Mouse (Mus musculus): ENCODE results near the gene Tbc1d10b. TPM values are rescaled to one million over a fixed set of nuclear protein-coding genes. Genes with fewer than 3 reads are reported as not detected.

Gene Tbc1d10b
- total RNA-seq, 2 experiments from 2014 or later, result 25.5 to 41.0 TPM

GRCm38 (mm10) chr7:127228615-127229303, 20.5 kb upstream of the Tbc1d10b start:
- peak; percentile 69 for ATAC-seq (replicated peaks; ENCODE audit: low FRiP score, low TSS enrichment, poor library complexity, severe bottlenecking)

DNA sequence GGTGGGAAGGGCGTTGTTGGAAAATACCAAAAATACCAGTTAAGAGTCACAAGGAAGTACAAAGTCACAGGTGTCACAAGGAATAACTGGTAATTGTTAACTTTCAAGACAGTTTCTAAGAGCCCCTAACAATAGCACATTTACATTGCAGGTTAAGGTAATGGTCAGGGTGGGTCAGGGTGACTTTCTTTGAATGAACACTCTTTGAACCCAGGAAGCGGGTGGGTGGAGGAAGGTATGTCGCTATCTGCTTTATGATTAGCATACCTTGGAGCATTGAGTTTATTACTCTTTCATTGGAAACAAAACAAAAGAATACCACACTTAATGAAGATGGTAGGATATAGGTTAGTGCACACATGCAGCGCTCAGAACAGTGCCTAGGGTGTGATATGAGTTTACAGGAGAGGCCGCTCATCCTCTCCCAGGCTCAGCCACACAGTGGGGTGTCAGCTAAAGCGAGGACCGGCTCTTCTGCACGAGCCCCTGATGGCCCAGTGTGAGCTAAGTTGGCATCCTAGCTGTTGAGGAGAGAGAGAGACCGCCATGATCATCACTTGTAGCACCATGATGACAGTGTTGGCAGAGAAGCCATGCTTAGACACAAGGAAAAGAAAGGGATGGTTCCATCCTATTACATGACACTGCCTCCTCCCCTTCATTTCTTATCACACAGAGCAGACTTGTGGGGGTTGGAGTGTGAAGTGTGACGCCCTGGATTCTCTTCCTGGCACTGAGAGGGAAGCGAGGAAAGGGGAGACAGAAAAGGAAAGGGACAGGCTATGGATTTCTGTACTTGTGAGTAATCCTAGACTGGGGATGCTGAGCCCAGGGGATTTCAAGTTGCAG, 17.1 kb upstream of the Tbc1d10b start:
- peak; percentile 81 for ATAC-seq (replicated peaks; ENCODE audit: low FRiP score, low TSS enrichment, poor library complexity, severe bottlenecking)

DNA sequence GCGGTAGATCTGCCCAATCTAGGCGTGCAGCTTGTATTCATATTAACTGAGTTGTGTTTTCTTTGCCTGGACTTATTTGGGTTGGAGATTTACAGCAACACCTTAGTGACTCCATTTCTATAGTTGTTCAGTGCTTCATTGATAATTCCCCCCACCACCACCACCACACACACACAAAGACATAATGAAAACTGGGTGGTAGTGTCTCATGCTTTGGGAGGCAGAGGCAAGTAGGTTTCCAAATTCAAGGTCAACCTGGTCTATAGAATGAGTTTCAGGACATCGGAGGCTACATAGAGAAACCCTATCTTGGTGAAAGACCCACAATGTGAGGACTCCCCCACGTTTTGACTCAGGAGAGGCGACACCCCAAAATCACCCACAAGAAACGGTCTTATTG, 16.3 kb upstream of the Tbc1d10b start:
- ATAC-seq (replicated peaks; ENCODE audit: low FRiP score, low TSS enrichment, poor library complexity, severe bottlenecking), result no peak

- ATAC-seq (replicated peaks; ENCODE audit: low FRiP score, low TSS enrichment, poor library complexity, severe bottlenecking), result no peak
These were observed 15.5 kb upstream of the Tbc1d10b start for GRCm38 (mm10) chr7:127223515-127224478.

GRCm38 (mm10) chr7:127223106-127223505, 14.8 kb upstream of the Tbc1d10b start:
- ATAC-seq (replicated peaks; ENCODE audit: low FRiP score, low TSS enrichment, poor library complexity, severe bottlenecking), result no peak

DNA sequence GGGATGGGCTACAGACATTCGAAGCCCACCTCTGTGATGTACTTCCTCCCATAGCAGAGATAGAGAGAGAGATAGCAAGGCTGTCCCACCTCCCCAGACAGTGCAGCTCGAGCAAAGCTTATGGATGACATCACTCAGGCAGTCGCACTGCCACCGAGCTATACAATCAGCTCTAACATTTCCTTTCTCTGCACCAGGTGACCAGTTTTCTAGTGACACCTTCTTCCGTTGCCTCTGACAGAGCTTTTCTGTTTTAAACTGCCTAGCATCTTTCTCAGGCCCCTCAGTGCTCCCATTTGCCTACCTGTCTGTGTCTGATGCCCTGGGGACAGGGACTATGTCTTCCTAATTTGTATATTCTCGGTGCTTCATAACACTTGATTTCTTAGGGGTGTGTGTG, 12.2 kb upstream of the Tbc1d10b start:
- no peak for ATAC-seq (replicated peaks; ENCODE audit: low FRiP score, low TSS enrichment, poor library complexity, severe bottlenecking)

GRCm38 (mm10) chr7:127218670-127219069, 10.4 kb upstream of the Tbc1d10b start:
- ATAC-seq (replicated peaks; ENCODE audit: low FRiP score, low TSS enrichment, poor library complexity, severe bottlenecking), result peak; percentile 48

- ATAC-seq (replicated peaks; ENCODE audit: low FRiP score, low TSS enrichment, poor library complexity, severe bottlenecking), result no peak
These were observed 9.8 kb upstream of the Tbc1d10b start for GRCm38 (mm10) chr7:127217901-127218642.

- ATAC-seq (replicated peaks; ENCODE audit: low FRiP score, low TSS enrichment, poor library complexity, severe bottlenecking), result no peak
These were observed 9.2 kb upstream of the Tbc1d10b start for GRCm38 (mm10) chr7:127217475-127217874.

- ATAC-seq (replicated peaks; ENCODE audit: low FRiP score, low TSS enrichment, poor library complexity, severe bottlenecking), result no peak
These were observed 8.0 kb upstream of the Tbc1d10b start for GRCm38 (mm10) chr7:127216307-127216706.

- peak; percentile 53; the same call in 1 of the 2 replicates for ATAC-seq (replicated peaks; ENCODE audit: low FRiP score, low TSS enrichment, poor library complexity, severe bottlenecking)
These were observed 7.0 kb upstream of the Tbc1d10b start for GRCm38 (mm10) chr7:127214981-127215871.

DNA sequence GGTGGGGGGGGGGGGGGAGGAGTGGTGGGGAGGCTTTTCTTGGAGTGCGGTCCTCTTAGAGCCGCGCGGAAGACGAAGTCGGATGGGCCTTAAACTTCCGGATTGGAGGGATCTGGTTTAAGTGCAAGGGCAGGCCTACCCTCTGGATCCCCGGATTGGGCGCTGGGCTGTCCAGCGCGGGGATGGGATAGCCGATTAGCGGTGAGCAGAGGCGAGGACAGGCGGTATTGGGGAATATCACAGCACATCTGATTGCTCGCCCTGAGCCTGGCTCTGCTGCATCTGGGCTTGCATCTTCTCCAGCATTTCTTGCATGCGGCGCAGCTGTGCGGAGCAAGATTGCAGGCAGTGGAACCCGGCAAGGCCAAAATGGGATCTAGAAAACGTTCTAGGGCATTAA, 6.3 kb upstream of the Tbc1d10b start:
- no peak for ATAC-seq (replicated peaks; ENCODE audit: low FRiP score, low TSS enrichment, poor library complexity, severe bottlenecking)

GRCm38 (mm10) chr7:127213930-127214329, 5.7 kb upstream of the Tbc1d10b start:
- ATAC-seq (replicated peaks; ENCODE audit: low FRiP score, low TSS enrichment, poor library complexity, severe bottlenecking), result no peak

DNA sequence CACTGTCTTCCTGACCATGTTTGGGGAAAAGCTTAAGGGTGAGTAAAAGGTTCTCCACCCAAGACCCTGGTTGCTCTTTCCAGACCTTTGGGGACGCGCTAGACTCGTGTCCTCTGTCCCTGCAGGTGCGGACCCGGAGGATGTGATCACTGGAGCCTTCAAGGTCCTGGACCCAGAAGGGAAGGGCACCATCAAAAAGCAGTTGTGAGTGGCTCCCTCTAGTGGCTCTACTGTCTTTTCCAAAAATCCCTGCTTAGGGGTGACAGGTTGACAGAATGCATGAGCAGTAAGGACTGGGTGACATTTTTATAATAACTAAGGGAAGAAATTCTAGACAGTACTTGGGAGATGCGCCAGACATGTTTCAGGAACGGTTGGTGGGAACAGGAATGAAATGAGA, 5.2 kb upstream of the Tbc1d10b start:
- no peak for ATAC-seq (replicated peaks; ENCODE audit: low FRiP score, low TSS enrichment, poor library complexity, severe bottlenecking)

DNA sequence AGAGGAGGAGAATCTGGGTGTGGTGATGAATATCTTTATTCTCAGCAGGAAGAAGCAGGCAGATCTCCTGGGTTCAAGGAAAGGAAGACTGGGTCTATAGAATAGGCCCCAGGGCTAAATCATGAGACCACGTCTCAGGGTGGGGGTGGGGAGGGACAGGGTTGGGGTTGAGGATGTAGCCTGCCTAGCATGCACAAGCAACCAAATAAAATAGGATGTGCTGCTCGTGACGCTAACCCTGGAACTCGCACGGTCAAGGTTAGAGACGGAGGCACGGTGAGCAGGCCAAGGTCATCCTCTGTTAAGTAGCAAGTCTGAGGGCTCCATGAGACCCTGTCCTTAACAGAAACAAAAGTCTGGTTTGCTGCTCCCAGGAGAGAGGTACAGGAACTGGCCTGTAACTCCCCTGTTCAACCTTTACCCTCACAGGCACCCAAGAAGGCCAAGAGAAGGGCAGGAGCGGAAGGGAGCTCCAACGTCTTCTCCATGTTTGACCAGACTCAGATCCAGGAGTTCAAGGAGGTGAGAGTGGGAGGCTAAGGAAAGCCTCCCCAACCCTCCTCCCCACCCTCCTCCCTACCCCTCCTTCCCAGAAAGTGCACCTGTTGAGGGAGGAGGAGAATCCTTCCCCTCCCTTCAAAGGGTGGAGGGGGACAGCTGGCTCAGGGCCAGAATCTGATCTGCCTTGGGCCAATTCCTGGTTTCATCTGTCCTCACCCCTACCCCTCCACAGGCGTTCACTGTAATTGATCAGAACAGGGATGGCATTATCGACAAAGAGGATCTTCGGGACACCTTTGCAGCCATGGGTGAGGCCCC, 4.4 kb upstream of the Tbc1d10b start:
- ATAC-seq (replicated peaks; ENCODE audit: low FRiP score, low TSS enrichment, poor library complexity, severe bottlenecking), result no peak

- no peak for ATAC-seq (replicated peaks; ENCODE audit: low FRiP score, low TSS enrichment, poor library complexity, severe bottlenecking)
These were observed 2.9 kb upstream of the Tbc1d10b start for GRCm38 (mm10) chr7:127211014-127211745.

- ATAC-seq (replicated peaks; ENCODE audit: low FRiP score, low TSS enrichment, poor library complexity, severe bottlenecking), result no peak
These were observed 2.0 kb upstream of the Tbc1d10b start for GRCm38 (mm10) chr7:127210266-127210665.

Data from megakaryocyte-erythroid progenitor cell, adult 5-6 weeks (primary cell).